Mouse (Mus musculus): ENCODE measurements around the gene Olfr494.

Gene Olfr494

DNA sequence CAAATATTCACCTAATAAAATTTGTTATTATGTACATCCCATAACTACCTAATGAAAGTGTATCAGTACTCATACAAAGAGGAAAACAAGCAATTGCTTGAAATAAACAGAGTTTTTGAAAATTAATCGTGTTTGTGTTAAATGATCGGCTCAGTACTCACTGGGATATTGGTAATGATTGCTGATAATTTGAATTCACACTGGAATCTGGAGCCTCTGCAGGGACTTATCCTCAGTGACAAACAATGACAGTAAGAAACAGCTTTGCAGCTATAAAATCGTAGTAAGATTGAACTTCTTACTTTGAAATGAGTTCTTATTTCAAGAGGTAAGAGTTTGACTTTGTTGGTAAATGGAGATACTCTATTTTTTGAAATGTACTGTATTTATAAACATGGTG lies at the start of gene Olfr494:
Olfr494 (plus strand) TSS at position 301 of the 400 bp plus-strand sequence.
- DNase-seq (ENCODE audit: low spot score) = no peak

DNA sequence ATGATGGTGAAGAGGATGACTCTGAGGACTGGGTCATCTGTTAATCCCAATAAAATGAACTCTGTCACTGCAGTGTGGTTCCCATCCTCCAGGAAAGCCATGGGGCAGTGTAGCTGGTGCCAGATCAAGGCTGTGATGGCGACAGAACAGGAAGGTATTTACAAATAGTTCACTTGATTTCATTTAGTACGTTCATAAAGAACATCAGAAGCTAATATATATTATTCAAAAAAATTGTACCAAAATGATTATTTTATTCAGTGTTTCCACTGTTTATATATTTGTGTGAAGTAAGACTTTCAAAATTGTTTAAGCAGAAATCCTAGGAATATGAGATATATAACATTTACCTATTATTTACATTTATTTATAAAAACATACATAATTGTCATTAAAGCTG lies 41.6 kb upstream of the Olfr494 start, which contains the start of gene Olfr492:
Olfr492 (minus strand) TSS at position 101 of the 400 bp plus-strand sequence.
- DNase-seq (ENCODE audit: low spot score) = no peak

GRCm38 (mm10) chr7:108346879-108347278 lies 18.3 kb upstream of the Olfr494 start, which contains the start of gene Olfr493:
Gene Olfr493 (minus strand): TSS chr7:108346979.
- no peak for DNase-seq (ENCODE audit: low spot score)

DNA sequence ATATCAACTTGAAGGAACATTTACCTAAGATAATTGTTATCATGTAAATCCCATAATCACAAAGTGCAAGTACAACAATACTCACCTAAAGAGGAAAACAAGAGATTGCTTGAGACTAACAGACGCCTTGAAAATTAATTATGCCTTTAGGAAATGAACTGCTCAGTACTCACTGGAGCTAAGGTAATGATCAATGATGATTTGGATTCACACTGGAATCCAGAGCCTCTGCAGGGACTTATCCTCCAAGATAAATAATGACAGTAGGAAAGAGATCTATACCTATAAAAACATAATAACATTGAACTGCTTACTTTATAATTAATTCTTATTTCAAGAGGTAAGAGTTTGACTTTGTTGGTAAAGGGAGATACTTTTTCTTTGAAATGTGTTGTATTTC lies 27.7 kb downstream of the Olfr494 start, which contains the start of gene Olfr495:
Olfr495 (plus strand) TSS at position 301 of the 400 bp plus-strand sequence.
- no peak for DNase-seq (ENCODE audit: low spot score)
